Mouse (Mus musculus) hindbrain, postnatal 0 days (tissue): Measurements from ENCODE around the gene Rpl36. TPM values are rescaled to one million over a fixed set of nuclear protein-coding genes. Genes with fewer than 3 reads are reported as not detected.

ENCODE experiments used
- ATAC-seq: fragments of 200-750 bp; cut with Nextera tagmentation; 2 replicates; pipeline ENCODE4 v1.8.0; 2017; ENCODE audit warnings: mild to moderate bottlenecking, moderate TSS enrichment, moderate library complexity
- DNase-seq: peaks from one replicate; pipeline ENCODE4 v3.0.0-alpha.2; 2015; ENCODE audit warnings: low spot score
- H3K27ac ChIP-seq: fragments of 300-500 bp; sonication (generic); 2 replicates; pipeline ENCODE4 v1.5.1; 2014; ENCODE audit warnings: mild to moderate bottlenecking
- H3K27me3 ChIP-seq: fragments of 300-500 bp; sonication (generic); 2 replicates; pipeline ENCODE4 v1.6.1; 2014; ENCODE audit warnings: low read length, mixed read lengths; ENCODE audit not compliant: insufficient read depth
- H3K36me3 ChIP-seq: fragments of 300-500 bp; sonication (generic); 2 replicates; pipeline ENCODE4 v1.6.1; 2014; ENCODE audit warnings: low read length, mixed read lengths; ENCODE audit not compliant: insufficient read depth
- H3K4me1 ChIP-seq: fragments of 300-500 bp; sonication (generic); 2 replicates; pipeline ENCODE4 v1.6.1; 2014; ENCODE audit warnings: antibody characterized with exemption, low read length, mixed read lengths; ENCODE audit not compliant: insufficient read depth
- H3K4me2 ChIP-seq: fragments of 300-500 bp; sonication (generic); 2 replicates; pipeline ENCODE4 v1.6.1; 2014; ENCODE audit warnings: low read depth, mild to moderate bottlenecking, low read length, moderate library complexity, mixed read lengths
- H3K4me3 ChIP-seq: fragments of 300-500 bp; sonication (generic); 2 replicates; pipeline ENCODE4 v1.5.1; 2014; ENCODE audit warnings: low read length
- H3K9ac ChIP-seq: fragments of 300-500 bp; sonication (generic); replicated peaks from 2 replicates; pipeline ENCODE4 v1.6.1; 2014; ENCODE audit warnings: mild to moderate bottlenecking, low read length, moderate library complexity, mixed read lengths
- H3K9me3 ChIP-seq: fragments of 300-500 bp; sonication (generic); 2 replicates; pipeline ENCODE4 v1.6.1; 2016; ENCODE audit warnings: low read length, mixed read lengths
- CTCF ChIP-seq: IDR thresholded peaks from 2 replicates; pipeline ENCODE4 v1.5.1; 2016; ENCODE audit warnings: antibody characterized with exemption, control low read depth, low read depth
- WGBS: fragments of 180-500 bp; shearing (Covaris S2); extraction: QIAGEN DNeasy Blood & Tissue Kit; methylation state at CpG from one replicate; pipeline ENCODE4 v1.1.7; 2014; 5-methylcytosine and 5-hydroxymethylcytosine counted together
- polyA plus RNA-seq: library from polyadenylated mRNA; unstranded; fragments of >200 nt; fragmentation: Nextera tagmentation; extraction: Ambion mirVana; gene quantifications from 2 replicates; pipeline ENCODE4 v1.2.1, GENCODE M21; 2015
- total RNA-seq: library from RNA; depleted of rRNA; stranded (reverse); fragments of >200 nt; gene quantifications from 2 replicates; pipeline ENCODE4 v1.2.3, GENCODE M21; 2014

Rpl36 gene
- total and polyA plus RNA-seq, 2 experiments from 2014 or later = 939 to 1,260 TPM

GRCm38 (mm10) chr17:56583071-56583470 lies 30.1 kb upstream of the Rpl36 start:
- Histone ChIP-seq H3K9ac (peak overlapping the region; percentile 81; the same call in 1 of the 2 replicates), H3K4me3 (peak overlapping the region; percentile 74), H3K4me1 (peaks cover 18% of the 10 kb centered on the region), H3K4me2 (peak overlapping the region; percentile 65), H3K9me3 (no peaks in the 10 kb centered on the region), H3K36me3 (peaks cover 21% of the 10 kb centered on the region), H3K27me3 (no peaks in the 10 kb centered on the region), H3K27ac (no peak overlapping the region)
- 59% methylated on average over 1 of the region's 1 CpGs for WGBS
- TF ChIP-seq CTCF = no peak
- DNase-seq (no peak), ATAC-seq (no peak)

DNA sequence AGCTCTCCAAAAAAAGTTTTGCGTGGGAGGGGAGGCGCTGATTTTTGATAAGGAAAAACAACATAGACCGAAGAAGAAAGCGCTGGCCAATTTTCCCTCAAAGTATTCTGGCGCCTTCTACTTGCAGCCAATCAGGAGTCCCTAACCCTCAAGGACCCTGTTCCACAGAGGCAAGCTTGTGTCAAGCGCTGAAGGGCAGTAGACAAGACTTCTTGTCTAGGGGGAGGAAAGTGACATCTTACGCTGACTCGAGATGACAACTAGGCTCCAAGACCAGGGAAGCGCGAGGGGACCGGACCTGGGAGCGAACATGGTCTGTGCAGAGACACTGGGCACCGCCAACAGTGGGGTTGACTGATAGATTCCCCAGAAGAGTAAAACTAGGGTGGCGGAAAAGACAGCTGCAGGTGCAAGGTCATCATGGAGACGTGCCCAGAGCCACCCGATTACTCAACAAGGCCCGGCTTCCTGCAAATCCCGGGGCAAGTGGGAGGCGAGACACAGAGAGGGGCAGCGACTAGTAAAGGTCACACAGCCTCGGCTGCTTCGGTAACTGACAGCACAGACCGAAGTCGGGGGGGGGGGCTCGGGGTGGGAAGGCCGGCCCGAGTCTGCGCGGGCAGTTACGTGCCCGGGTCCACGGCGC lies 29.5 kb upstream of the Rpl36 start:
- Histone ChIP-seq H3K27me3 (no peaks in the 10 kb centered on the region), H3K4me3 (peak overlapping the region; percentile 74), H3K4me2 (peak overlapping the region; percentile 65), H3K36me3 (peaks cover 21% of the 10 kb centered on the region), H3K9me3 (no peaks in the 10 kb centered on the region), H3K4me1 (peaks cover 18% of the 10 kb centered on the region), H3K27ac (peak overlapping the region; percentile 98), H3K9ac (peak overlapping the region; percentile 81)
- ATAC-seq (no peak; the same call in 1 of the 2 replicates), DNase-seq (peak; percentile 52)
- 3% methylated on average over 31 of the region's 33 CpGs for WGBS
- no peak for TF ChIP-seq CTCF

- Histone ChIP-seq H3K4me1 (peaks cover 18% of the 10 kb centered on the region), H3K9ac (peak within 1 kb of the TSS; percentile 93), H3K36me3 (peaks cover 25% of the 10 kb centered on the region), H3K9me3 (no peaks in the 10 kb centered on the region), H3K4me2 (peak within 1 kb of the TSS; percentile 77), H3K27me3 (no peaks in the 10 kb centered on the region), H3K4me3 (peak within 1 kb of the TSS; percentile 91), H3K27ac (peak within 1 kb of the TSS; percentile 98)
- DNase-seq = peak; percentile 100
- WGBS = under 1% methylated on average over 89 of the region's 101 CpGs
- ATAC-seq = peak; percentile 95
- peak; percentile 43 for TF ChIP-seq CTCF
These were observed 28.7 kb upstream of the Rpl36 start, which contains the start of the genes Safb2 and Safb for GRCm38 (mm10) chr17:56584257-56585130. TSS of gene Safb2 (minus strand) at chr17:56584585. TSS of gene Safb (plus strand) at chr17:56584825.

DNA sequence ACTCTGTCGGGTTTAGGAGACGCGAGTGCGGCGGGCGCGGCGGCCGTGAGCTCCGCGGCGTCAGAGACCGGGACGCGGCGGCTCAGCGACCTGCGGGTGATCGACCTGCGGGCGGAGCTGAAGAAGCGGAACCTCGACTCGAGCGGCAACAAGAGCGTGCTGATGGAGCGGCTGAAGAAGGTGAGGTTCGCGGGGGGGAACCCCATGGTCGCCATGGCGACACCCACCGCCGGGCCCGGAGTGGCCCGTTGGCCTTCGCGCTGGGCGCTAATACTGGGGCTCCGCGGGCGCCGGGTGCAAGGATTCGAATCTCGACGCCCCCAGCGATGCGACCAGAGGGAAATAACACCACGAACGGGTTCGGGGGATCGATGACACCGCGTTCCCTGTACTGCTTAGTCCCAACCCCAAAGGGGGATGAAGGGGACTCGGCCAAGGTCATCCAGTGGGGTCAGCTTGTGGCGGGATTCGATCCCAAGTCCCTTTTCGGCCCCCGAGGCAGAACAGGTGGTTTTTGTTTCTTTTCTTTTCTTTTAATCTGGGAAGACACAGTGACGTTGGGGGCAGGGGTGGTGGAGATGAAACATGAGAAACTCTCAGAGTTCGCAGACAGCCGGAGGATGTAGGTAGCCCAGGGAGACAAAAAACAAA lies 27.9 kb upstream of the Rpl36 start:
- Histone ChIP-seq H3K9ac (peak overlapping the region; percentile 93), H3K4me1 (peaks cover 18% of the 10 kb centered on the region), H3K9me3 (no peaks in the 10 kb centered on the region), H3K36me3 (peaks cover 33% of the 10 kb centered on the region), H3K4me3 (peak overlapping the region; percentile 91), H3K27ac (peak overlapping the region; percentile 98), H3K4me2 (peak overlapping the region; percentile 77), H3K27me3 (no peaks in the 10 kb centered on the region)
- WGBS = under 1% methylated on average over 61 of the region's 61 CpGs
- DNase-seq (peak; percentile 63), ATAC-seq (peak; percentile 19)
- TF ChIP-seq CTCF = no peak

DNA sequence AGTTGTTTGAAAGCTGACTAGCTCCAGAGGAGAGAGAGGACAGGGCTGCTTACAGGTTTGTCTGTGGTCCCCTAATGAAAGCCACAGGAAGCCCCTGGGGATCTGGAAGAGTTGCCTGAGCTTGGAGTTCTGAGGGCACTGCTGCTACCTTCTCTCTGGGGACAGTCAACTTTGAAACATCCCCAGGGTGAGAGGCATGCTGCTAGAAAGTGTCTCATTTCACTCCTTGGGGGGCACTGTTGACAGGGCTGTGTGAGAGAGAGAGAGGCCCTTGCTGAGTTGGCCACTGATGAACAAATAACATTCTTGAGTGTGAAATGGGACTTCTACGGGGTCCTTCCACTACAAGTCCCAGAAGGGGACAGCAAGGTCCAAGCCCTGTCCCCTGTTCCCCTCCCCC lies 25.4 kb upstream of the Rpl36 start:
- no peak for TF ChIP-seq CTCF
- no peak overlapping the region for H3K4me2 ChIP-seq
- no peaks in the 10 kb centered on the region for H3K27me3 ChIP-seq
- H3K36me3 ChIP-seq = peaks cover 42% of the 10 kb centered on the region
- ATAC-seq (no peak), DNase-seq (no peak)
- H3K4me1 ChIP-seq = peaks cover 16% of the 10 kb centered on the region
- 42% methylated on average over 1 of the region's 1 CpGs for whole genome bisulfite sequencing
- no peak overlapping the region for H3K4me3 ChIP-seq
- no peak overlapping the region for H3K27ac ChIP-seq
- H3K9ac ChIP-seq = no peak overlapping the region
- H3K9me3 ChIP-seq = no peaks in the 10 kb centered on the region

- Histone ChIP-seq H3K9me3 (no peaks in the 10 kb centered on the region), H3K4me3 (no peak overlapping the region), H3K4me1 (peaks cover 12% of the 10 kb centered on the region), H3K9ac (no peak overlapping the region), H3K36me3 (peaks cover 48% of the 10 kb centered on the region), H3K4me2 (no peak overlapping the region), H3K27ac (no peak overlapping the region), H3K27me3 (no peaks in the 10 kb centered on the region)
- no peak for TF ChIP-seq CTCF
- DNase-seq (no peak), ATAC-seq (no peak)
- 96% methylated on average over 4 of the region's 4 CpGs for WGBS
These were observed 24.3 kb upstream of the Rpl36 start for GRCm38 (mm10) chr17:56588921-56589320.
